Mouse (Mus musculus) ovary, postnatal 36 days (tissue): ENCODE results near the gene Trf.
"Not testable (repeated sequence)": the region's sequence is repeated elsewhere in the genome, so short reads cannot be mapped to it uniquely, and the experiment has no call there.

ENCODE experiments used
- DNase-seq: peaks from one replicate; pipeline ENCODE4 v3.0.0; 2022; ENCODE audit warnings: low spot score, mixed read lengths

Trf gene

GRCm38 (mm10) chr9:103224721-103225120, 5.5 kb downstream of the Trf start:
- no peak for DNase-seq

- DNase-seq: no peak
These were observed 16.0 kb downstream of the Trf start for GRCm38 (mm10) chr9:103214281-103214680.

DNA sequence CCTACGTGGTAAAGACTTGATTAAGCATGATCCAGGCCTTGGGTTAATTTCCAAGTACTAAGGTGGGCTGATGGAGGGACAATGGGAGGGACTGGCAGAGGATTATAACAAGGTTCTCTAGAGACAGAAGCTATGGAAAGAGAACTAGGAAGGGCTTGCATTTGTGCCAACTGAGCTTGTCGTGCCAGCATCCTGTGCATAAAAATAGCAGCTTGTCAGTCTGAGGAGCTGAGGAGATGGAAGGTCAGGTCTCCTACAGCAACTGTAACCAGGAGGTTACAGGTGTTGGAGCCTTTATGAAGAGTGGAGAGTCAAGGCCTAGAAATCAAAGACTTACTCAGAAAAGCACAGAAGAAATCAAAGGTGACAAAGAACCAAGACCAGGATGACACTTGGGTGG, 16.6 kb downstream of the Trf start:
- no peak for DNase-seq

DNA sequence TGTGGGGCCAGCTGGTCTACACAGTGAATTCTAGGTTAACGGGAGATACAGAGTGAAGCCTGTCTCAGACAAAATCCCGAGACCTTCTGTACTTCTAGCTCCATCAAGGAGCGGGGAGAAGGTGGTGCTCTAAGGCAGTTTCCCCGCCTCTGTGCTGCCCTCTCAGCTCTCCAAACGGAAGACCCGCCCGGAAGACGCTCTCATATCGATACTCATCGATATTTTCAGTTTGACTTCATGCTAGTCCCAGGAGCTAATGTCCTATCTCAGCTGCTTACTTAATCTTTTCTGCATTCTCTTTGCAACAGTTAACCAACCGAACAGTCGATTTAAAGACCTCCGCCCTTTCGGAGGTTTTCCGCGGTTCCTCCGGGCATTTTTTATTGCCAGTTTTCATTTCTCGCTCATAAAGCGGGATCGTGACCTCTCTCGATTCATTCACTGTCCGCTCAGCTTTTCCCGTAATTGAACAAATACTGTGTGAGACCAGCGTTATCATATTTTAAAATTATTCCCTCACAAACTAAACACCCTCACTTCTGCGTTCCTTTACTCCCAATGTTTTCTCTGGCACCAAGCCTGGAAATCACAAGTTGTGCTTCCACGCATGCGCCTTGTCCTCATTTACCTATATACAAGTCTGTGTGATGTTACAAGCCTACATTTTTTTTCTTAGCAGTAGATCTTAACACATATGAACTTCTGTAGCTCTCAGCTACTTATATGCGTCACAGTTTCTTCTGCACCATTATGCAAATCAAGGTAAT, 17.4 kb downstream of the Trf start:
- DNase-seq: no peak

DNA sequence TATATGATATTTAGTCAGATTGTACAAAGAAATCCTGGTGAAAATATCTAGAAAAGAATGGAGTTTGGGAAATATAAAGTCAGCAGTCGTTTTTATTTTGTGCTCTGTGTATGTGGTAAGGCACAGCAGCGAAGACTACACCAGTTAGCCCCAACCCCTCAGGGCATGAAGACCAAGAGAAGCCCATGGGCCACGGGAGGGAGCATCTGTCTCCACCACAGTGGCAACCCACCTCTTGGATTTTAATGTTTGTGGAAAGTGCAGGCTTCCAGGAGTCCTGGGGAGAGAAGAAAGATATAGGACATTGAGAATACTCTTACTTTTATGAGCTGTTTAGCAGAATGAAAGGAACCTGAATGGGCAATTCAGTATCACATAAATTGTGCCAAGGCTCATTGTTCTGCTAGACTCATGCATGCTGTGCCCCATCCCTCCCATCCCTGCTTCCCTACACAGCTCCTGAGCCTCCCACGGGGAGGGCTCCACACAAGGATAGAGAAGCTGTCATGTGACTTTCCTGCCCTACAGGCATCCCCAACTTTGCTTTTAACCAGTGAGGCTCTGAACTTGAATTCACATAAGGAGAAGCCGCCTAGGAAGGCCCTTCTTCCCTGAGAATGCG, 21.3 kb downstream of the Trf start:
- no peak for DNase-seq

DNA sequence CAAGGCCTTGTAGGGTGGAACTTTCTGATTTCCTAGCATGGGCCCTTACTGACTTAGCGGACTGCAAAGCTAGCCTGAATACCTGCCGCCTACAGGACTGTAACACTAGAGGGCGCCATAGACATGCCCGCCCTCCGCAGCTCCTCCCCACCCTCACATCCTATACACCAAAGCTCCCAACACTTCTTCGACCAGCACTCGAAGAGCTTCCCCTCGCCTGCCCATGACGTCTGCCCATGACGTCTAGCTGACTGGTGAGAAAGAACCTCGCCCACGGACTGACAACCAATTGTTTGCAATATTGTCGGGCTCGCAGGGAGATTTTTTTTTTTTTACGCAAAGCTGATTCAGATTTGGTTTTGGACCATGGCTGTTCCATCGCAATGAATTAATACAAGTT, 22.4 kb downstream of the Trf start:
- peak; percentile 54 for DNase-seq

GRCm38 (mm10) chr9:103205786-103206185, 24.5 kb downstream of the Trf start:
- DNase-seq: no peak

- DNase-seq: peak; percentile 90
These were observed 28.5 kb downstream of the Trf start, which contains the start of gene Srprb for GRCm38 (mm10) chr9:103201561-103202260. Gene Srprb, minus strand, starts transcription at chr9:103202137.

DNA sequence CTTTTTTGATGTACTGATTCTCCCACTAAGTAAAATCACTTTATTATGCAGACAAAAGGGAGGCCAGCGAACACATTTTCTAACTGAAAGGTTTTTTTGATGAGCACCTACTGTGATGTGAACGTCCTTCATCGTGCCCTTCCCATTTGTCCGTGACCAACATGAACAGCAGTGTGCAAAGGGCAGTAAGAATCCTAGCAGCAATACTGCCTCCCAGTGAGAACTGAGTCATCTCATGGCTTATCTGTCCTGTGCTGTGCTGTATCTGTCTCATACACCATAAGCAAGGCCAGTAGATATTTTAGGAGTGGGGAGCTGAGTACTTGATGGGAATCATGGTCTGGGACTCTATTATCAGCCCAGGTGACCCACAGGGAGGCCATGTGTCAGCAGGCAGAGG, 41.8 kb downstream of the Trf start:
- DNase-seq: no peak

GRCm38 (mm10) chr9:103186747-103187146, 43.5 kb downstream of the Trf start:
- DNase-seq: peak; percentile 15

DNA sequence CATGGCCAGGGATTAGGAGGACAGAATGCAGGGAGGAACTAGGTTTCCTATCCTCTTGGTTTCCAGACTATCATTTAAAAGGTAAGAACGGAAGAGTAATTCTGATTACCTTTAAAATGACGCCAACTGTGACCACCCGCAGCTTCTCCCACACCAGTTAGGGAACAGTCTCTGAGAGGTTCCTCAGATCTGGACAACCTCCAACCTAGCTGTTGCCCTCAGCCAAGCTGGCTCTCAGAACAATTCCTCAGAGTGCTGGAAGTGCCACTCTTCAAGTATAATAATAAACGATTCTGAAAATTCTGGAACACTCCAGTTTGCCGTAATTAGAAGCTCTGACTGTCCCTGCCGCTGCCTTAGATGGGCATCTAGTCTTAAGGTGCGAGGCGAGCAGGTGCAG, 44.3 kb downstream of the Trf start:
- DNase-seq: no peak

GRCm38 (mm10) chr9:103184855-103185254, 45.4 kb downstream of the Trf start:
- no peak for DNase-seq

GRCm38 (mm10) chr9:103181886-103182285, 48.4 kb downstream of the Trf start:
- no peak for DNase-seq

DNA sequence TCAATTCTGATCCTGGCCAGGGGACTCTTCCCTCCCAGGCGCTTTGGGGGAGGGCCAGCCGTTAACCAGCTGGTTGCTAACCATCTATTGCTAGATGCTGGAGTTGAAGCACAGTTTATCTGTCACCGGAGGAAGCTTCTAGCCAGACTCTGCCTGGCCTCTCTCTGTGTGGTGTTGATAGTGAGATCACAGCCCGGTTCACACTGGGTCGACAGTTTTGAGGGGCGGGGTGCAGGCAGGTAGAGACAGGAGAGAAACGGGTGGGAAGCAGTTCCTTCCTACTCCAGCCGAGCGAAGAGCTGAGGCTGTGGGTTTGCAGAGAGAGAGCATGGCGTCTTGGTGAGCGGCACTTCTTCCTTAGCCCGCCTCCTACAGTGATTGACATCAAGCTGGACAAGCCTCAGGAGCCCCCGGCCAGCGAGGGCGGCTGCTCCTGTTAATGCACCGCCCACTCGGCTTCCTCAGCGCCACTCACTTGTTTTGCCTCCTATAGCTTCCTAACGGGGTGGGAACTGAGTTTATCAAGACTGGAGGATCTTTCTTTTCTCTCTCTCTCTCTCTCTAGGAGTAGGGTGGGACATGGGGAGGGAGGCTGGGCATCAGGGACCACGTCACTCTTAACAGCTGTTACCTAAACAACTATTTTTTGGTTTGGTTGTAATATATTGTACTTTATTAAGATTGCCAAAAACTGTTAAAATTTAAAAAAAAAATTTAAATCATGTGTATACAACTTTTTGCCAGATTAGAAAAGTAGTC, 49.3 kb downstream of the Trf start:
- DNase-seq: peak; percentile 74

DNA sequence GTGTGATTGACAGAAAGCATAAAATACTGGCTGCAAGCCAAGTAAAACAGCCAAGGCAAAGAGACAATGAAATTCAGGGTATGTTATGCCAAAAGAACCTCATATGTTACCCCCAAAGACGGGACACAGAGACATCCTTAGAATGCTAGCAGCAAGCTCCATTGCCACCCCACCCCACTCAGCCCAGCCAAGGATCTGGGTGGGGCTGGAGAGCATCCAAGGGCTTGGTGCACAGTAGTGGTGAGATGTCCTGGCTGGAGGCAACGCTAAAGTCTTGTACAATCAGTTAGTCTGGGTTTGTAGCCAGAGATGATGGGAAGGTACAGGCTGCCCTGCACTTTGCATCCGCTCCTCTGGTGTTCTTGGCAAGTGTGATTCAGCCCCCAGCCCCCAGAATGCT, 49.9 kb downstream of the Trf start:
- DNase-seq: peak; percentile 33

GRCm38 (mm10) chr9:103175692-103176091, 54.6 kb downstream of the Trf start:
- no peak for DNase-seq

DNA sequence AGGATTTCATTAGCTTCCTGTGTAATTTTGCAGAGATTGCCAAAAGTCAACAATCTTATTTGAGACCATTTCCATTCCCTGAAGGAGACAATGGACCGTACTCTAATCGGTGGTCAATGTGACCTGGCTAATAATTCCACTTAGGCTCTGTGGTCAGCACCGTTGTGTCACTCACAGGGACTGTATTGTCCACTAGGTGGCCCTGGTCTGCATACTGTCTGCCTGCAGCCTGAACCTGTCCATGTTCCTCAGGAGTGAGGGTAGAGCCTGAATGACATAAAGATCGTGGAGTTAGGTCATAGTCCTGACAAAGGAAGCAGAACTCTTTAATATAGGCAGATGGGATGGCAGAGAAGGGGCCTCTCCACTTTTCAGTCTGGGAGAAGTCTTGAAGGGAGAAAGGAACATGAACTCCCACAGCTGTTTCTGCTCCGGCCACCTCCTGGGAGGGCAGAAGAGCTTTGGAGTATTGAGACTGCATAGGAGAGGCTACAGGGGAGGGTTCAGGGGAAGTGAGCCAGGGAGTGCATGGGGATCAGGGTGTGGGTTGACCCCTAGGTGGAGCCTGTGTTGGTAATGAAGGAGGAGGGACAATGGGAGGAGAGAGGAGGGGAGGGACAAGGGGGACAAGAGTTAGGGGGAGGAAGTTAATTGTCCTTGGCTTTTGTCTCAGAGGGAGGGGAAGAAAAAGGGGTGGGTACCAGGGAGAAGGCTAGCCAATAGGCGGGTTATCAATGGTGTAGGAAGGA, 55.3 kb downstream of the Trf start:
- no peak for DNase-seq

DNA sequence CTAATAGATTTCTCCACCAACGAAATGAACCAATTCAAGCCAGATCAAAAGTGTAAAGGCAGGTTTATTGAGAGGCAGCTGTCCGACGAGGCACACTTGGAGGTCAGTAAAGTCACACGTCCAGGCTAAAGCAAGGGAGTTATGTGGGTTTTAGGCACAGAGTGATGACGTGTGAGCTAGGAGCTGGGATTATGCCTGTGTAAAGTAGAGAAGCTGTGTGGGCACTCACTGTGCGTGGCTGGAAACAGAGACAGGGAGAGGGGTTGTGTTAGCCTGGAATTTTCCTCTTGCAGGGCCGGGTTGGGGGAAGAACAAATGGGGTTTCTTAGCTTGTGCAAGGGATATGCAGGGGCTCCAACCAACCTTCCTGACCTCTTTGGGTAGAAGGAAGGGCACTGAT, 61.5 kb downstream of the Trf start:
- DNase-seq: no peak

DNA sequence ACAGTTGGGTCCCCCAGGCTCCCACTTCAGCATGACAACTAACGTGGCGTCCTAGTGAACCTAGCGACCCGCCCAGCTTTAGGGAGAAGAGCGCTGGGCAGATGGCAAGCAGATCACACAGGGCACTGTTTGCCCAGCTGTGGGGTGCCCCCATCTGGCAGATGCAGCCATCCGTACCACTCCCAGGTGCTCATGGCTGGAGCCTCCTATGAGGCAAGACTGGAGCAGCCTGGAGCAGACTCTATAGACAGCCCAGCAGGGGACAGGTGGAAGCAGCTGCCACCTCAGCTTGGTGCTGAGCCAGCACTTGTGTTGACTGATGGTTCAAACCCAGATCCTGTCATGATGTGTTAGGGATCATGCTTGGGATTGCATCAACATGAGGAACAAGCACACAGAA, 62.2 kb downstream of the Trf start:
- no peak for DNase-seq

DNA sequence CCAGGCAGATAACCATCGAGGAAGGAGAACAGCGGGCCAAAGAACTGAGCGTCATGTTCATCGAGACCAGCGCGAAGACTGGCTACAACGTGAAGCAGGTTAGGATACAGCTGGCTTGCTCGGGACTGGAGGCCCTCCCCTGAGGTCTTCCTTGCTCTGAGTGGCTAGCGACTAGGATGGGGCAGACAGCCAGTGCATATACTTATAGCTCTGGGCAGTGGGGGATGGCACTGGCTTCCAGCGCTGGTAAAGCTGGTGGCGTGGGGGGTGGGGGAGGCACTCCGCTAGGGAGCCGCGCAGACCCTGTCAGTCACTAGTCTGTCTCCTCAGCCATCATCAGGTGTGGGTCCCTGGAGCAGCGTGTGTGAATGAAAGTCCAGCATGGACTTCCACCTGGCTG, 66.4 kb downstream of the Trf start:
- no peak for DNase-seq

- not testable (repeated sequence) for DNase-seq
These were observed 75.1 kb downstream of the Trf start for GRCm38 (mm10) chr9:103155158-103155557.

DNA sequence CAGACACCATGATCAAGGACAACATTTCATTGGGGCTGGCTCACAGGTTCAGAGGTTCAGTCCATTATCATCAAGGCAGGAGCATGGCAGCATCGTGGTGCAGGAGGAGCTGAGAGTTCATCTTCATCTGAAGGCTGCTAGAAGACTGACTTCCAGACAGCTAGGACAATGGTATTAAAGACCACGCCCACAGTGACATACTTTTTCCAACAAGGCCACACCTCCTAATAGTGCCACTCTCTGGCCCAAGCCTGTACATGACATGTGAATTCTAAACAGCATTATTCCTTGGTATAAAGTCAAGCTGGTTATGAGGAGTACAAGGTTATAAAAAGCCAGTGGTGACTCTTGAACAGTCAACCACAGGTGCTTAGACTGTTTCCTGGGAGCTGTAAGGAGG, 75.7 kb downstream of the Trf start:
- DNase-seq: no peak
